Mouse (Mus musculus): ENCODE measurements around the gene Esp22. TPM values are rescaled to one million over a fixed set of nuclear protein-coding genes. Genes with fewer than 3 reads are reported as not detected.
"Not testable (repeated sequence)": the region's sequence is repeated elsewhere in the genome, so short reads cannot be mapped to it uniquely, and the experiment has no call there.

Gene Esp22
- not detected in 2 replicates for total RNA-seq (2017)

- ATAC-seq (replicated peaks; ENCODE audit: low read depth, poor library complexity, severe bottlenecking), result no peak
Observed at GRCm38 (mm10) chr17:39095034-39095433, at the start of gene Esp22. Gene Esp22, plus strand, starts transcription at chr17:39095334.

- no peak for ATAC-seq (replicated peaks; ENCODE audit: low read depth, poor library complexity, severe bottlenecking)
Observed at GRCm38 (mm10) chr17:39063641-39064040, 31.5 kb upstream of the Esp22 start.

DNA sequence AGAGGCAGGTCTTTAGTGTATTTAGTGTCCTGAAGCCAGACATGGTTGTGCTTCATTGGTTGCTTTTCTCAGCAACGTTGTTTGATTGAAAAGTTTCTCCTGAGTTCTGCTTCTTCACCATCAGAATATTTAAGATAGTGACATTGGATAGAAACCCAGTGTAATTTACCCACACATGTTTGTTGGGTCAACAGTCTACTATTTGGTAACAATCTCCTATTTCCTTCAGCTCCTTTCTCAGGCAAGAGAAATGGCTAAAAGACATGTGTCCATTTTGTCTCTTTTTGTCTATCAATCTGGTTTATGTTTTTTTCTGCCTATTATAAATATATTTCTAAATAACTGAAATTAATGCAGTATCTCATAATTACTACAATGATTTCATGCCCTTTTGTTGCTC lies 18.2 kb upstream of the Esp22 start, which contains the start of gene Esp23:
Gene Esp23 (minus strand): TSS at position 101 of the 400 bp plus-strand sequence.
- no peak for ATAC-seq (replicated peaks; ENCODE audit: low read depth, poor library complexity, severe bottlenecking)

DNA sequence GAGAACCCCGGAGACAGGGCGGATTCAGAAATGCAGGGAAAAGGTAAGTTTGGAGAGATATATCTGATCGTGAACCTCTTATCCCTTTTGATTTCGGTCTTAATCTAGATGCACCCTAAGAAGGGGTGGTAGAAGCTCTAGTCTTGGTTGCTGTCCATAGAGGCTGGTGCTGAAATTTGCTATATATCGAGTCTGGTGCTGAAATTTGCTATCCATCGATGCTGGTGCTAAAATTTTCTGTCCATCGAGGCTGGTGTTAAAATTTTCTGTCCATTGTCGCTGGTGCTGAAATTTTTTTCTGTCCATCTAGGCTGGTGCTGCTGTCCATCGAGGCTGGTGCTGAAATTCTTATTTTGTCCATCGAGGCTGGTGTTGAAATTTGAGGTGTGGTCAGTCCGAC lies 12.0 kb downstream of the Esp22 start:
- ATAC-seq (replicated peaks; ENCODE audit: low read depth, poor library complexity, severe bottlenecking), result not testable (repeated sequence)

GRCm38 (mm10) chr17:39129156-39129555 lies 34.0 kb downstream of the Esp22 start:
- ATAC-seq (replicated peaks; ENCODE audit: low read depth, poor library complexity, severe bottlenecking), result not testable (repeated sequence)

Other genes starting within 250 kb of the Esp22 start
- not detected in 2 replicates for gene Esp24, start 58.6 kb upstream of the Esp22 start, total RNA-seq (2017)
- gene Gm21903, start 52.0 kb upstream of the Esp22 start, total RNA-seq (2017), result not detected in 2 replicates
- gene Esp23, start 18.3 kb upstream of the Esp22 start, total RNA-seq (2017), result not detected in 2 replicates